Mouse (Mus musculus) stomach, adult 2 months (tissue): ENCODE data around the gene Fam47e. TPM values are rescaled to one million over a fixed set of nuclear protein-coding genes. Genes with fewer than 3 reads are reported as not detected.

Experiments used
- polyA plus RNA-seq: library from polyadenylated mRNA; depleted of rRNA; stranded (reverse); fragments of >200 nt; gene quantifications from 2 replicates; pipeline ENCODE4 v1.2.3, GENCODE M21; 2012; rRNA removed

Gene Fam47e
- polyA plus RNA-seq: not detected in 2 replicates

GRCm38 (mm10) chr5:92554891-92555511 lies at the start of gene Fam47e:
Gene Fam47e (plus strand): TSS chr5:92555069.

GRCm38 (mm10) chr5:92506733-92507132 lies 48.1 kb upstream of the Fam47e start, which contains the start of gene Scarb2:
Gene Scarb2 (minus strand): TSS chr5:92506833.

GRCm38 (mm10) chr5:92602691-92603690 lies 48.1 kb downstream of the Fam47e start, which contains the start of gene Stbd1:
Gene Stbd1 (plus strand): TSS chr5:92603041.

Other genes with a start within 250 kb of the Fam47e start
- 3.8 and 5.2 TPM in 2 replicates for gene Sdad1, start 244.6 kb upstream of the Fam47e start, polyA plus RNA-seq
- 0.06 and 0.95 TPM in 2 replicates for gene Cxcl9, start 227.0 kb upstream of the Fam47e start, polyA plus RNA-seq
- gene Art3, start 223.2 kb upstream of the Fam47e start, polyA plus RNA-seq: 2.6 and 3.3 TPM in 2 replicates
- gene Cxcl10, start 206.2 kb upstream of the Fam47e start, polyA plus RNA-seq: 0.97 and 1.00 TPM in 2 replicates
- gene Nup54, start 119.8 kb upstream of the Fam47e start, polyA plus RNA-seq: 1.9 and 2.9 TPM in 2 replicates
- gene Scarb2, start 48.2 kb upstream of the Fam47e start, polyA plus RNA-seq: 6.5 and 8.0 TPM in 2 replicates
- gene Stbd1, start 48.0 kb downstream of the Fam47e start, polyA plus RNA-seq: 1.2 and 1.3 TPM in 2 replicates
- not detected in 2 replicates for gene Ccdc158, start 120.2 kb downstream of the Fam47e start, polyA plus RNA-seq
- 38.8 and 45.3 TPM in 2 replicates for gene Shroom3, start 128.4 kb downstream of the Fam47e start, polyA plus RNA-seq